Mouse (Mus musculus) bone marrow, adult 2 months (tissue): ENCODE data around the gene Gatad1.

Experiments
- CTCF ChIP-seq: fragments of 200-500 bp; IDR thresholded peaks from 2 replicates; pipeline ENCODE4 v1.5.1; 2011; ENCODE audit warnings: low read length, control low read depth; ENCODE audit not compliant: control insufficient read depth, insufficient read depth
- POLR2A ChIP-seq: fragments of 200-500 bp; IDR thresholded peaks from 2 replicates; pipeline ENCODE4 v1.6.1; 2011; ENCODE audit warnings: low read depth, mild to moderate bottlenecking, control low read depth, low read length, borderline replicate concordance; ENCODE audit not compliant: control insufficient read depth

DNA sequence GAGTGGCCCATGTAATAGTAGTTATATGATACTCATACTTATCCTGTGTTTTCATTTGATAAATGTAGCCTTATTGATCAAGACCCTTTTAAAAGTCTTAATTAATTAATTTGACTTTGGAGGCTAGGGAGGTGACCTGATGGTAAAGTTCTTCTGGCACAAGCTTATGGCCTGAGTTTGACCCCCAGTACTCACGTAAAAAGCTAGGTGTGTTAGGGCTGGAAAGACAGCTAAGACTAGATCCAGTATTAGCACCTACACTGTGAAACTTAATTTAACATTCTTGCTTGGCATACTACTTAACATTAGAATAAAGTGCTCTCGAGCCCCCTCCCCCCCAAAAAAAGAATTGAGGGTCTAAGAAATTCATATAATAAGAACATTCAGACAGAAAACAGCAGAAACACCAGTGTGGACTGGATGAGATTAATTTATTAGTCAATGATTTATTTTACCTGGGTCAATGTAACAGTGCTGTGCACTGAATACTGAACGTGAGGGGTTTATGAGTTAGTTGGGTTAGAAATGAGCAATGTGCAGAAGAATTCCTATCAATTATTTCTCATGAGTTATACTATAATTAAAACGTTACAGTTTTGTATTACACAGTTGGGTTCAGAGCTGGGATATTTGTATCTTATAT is 8.7 kb downstream of the Gatad1 start:
- TF ChIP-seq POLR2A (no peak), CTCF (no peak)
